Mouse (Mus musculus): ENCODE measurements at regions not wholly inside any gene's neighbourhood (a gene's known extent, or its start where the extent isn't known, plus 50 kb on each side); places are given as distances from the start of the nearest gene placed in this dataset.

DNA sequence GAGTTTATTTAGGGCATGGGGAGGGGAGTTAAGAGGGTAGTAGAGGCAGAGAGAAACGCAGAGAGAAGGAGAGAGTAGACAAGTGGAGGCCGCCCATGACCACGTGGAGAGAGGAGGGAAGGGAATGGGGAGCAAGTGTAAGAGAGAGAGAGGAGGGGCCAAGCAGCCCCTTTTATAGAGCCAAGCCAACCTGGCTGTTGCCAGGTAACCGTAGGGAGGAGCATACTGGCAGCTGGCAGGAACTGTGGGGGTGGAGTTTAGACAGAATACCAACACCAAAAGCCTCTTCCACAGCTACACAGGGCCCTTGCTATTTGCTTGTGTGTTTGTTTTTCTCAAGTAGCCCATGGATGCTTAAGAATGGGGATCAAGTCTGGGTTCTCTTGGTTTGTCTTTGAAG, 205.4 kb downstream of the Cdh26 start:
- no peak for DNase-seq (ENCODE audit: low spot score)
- WGBS, result 45% methylated on average over 4 of the region's 4 CpGs

DNA sequence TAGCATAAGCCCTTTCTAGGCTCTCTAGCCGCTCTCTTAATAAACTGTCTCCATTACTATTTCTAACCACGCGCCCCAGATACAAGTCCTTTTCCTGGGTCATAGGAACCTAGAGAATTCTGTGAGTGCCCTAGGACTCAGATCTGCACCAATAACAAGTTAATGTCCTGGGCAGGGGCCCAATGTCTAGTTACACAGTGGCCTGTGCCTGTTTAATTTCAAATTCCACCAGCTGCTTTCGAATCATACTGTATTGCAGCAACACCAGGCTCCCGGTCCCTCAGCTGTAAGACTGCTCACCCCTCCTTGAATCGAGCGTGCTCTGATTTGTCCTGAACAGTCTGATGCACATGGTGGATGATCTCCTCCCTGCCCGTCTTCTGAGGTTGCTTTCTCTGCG, 206.6 kb downstream of the Cdh26 start:
- no peaks in the 10 kb centered on the region for H3K9me3 ChIP-seq
- peaks cover 16% of the 10 kb centered on the region; the same call in 1 of the 2 replicates for H3K4me1 ChIP-seq
- DNase-seq (ENCODE audit: low spot score), result no peak
- no peaks in the 10 kb centered on the region for H3K27me3 ChIP-seq (ENCODE audit: insufficient read depth, poor library complexity, severe bottlenecking)
- no peak overlapping the region for H3K27ac ChIP-seq
- H3K4me3 ChIP-seq, result no peak overlapping the region
- H3K36me3 ChIP-seq, result no peaks in the 10 kb centered on the region
- 83% methylated on average over 9 of the region's 9 CpGs for WGBS

More for the DNA sequence above, 205.4 kb downstream of the Cdh26 start:
- no peaks in the 10 kb centered on the region for H3K36me3 ChIP-seq
- no peaks in the 10 kb centered on the region for H3K27me3 ChIP-seq (ENCODE audit: insufficient read depth, poor library complexity, severe bottlenecking)
- no peaks in the 10 kb centered on the region for H3K9me3 ChIP-seq
- H3K4me3 ChIP-seq, result no peak overlapping the region
- no peak overlapping the region for H3K27ac ChIP-seq
- H3K4me1 ChIP-seq, result peaks cover 16% of the 10 kb centered on the region; the same call in 1 of the 2 replicates

DNA sequence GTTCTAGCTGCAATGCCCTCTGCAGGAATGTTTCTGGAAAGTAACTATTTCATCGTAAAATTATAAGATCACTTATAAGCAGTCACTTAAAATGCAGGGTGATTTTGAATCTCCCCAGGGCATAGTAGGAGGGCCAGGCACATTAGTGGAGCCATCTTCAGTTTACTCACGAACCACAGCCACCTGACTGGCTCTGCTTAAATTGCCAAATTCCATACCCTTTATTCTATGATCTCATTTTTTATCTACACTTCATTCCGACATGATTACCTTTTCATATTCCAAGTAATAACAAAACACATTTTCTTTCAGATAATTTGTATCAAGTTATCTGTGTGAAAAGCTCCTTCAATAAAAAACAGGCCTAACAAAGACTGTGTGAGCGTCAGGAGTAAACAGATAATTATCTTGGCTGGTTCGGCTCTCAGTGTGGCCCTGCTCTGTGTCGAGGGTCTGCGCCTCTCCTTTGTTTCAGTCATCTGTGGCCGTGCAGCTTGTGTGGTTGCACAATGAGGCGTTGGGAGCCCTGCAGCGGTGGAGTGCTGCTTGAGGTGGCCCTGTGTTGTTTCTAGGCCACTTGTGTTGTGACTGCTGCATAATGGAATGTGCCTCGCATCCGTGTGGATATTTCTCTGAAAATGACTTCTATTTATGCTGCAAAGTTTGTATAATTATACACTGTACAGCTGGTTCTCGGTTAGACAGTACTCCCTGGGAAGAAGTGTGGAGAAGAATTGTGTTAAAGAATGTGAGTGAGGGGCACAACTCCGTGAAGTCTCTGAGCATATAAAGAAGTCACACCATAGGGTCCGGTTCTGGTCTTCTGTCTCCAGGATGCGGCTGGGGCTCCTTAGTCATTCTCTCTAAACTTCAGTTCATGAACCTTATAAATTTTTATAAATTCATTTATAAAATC, 212.1 kb downstream of the Cdh26 start:
- Histone ChIP-seq H3K4me3 (no peak overlapping the region), H3K27me3 (ENCODE audit: insufficient read depth, poor library complexity, severe bottlenecking) (peaks cover 14% of the 10 kb centered on the region; the same call in 1 of the 2 replicates), H3K27ac (no peak overlapping the region), H3K9me3 (no peaks in the 10 kb centered on the region), H3K36me3 (no peaks in the 10 kb centered on the region), H3K4me1 (no peaks in the 10 kb centered on the region)
- DNase-seq (ENCODE audit: low spot score), result no peak
- 69% methylated on average over 16 of the region's 16 CpGs for WGBS

DNA sequence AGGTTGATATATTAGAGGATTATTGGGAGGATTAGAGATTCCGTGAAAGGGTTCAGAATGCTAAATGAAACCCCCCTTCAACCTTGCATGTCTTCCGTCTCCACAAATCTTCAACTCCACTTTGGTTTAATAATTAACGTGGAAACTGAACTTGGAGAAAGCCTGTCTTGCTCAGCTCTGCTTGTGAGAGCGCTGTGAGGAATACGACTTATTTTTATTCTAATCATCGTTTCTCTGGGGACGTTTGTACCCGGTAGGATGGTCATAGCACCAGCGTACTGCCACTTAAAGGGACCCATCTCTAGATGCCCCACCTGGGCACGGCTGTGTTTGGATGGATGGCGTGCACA, 212.7 kb downstream of the Cdh26 start:
- DNase-seq (ENCODE audit: low spot score), result no peak
- no peaks in the 10 kb centered on the region for H3K9me3 ChIP-seq
- whole genome bisulfite sequencing, result 80% methylated on average over 11 of the region's 11 CpGs
- H3K27me3 ChIP-seq (ENCODE audit: insufficient read depth, poor library complexity, severe bottlenecking), result peaks cover 14% of the 10 kb centered on the region; the same call in 1 of the 2 replicates
- no peak overlapping the region for H3K4me3 ChIP-seq
- no peak overlapping the region for H3K27ac ChIP-seq
- no peaks in the 10 kb centered on the region for H3K4me1 ChIP-seq
- H3K36me3 ChIP-seq, result no peaks in the 10 kb centered on the region

DNA sequence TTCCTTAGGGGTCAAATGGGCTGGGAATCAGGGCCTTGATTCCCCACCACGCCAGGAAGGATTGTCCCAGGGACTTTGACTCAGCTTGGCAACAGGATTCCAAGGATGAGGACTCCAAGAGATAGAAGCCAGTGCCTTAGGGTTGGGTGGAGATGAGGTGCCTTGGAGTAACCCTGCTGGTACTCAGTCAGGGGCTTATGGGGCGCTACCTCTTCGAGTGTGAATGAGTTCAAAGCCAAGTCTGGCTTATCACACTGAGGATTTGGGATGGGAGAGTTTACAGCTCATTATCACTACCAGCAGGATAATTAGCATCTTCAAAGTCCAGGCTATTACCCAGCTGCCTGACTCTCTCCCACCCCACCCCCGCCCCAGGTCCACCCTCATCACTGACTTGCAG, 213.5 kb downstream of the Cdh26 start:
- 27% methylated on average over 4 of the region's 4 CpGs for WGBS
- no peak for DNase-seq (ENCODE audit: low spot score)

DNA sequence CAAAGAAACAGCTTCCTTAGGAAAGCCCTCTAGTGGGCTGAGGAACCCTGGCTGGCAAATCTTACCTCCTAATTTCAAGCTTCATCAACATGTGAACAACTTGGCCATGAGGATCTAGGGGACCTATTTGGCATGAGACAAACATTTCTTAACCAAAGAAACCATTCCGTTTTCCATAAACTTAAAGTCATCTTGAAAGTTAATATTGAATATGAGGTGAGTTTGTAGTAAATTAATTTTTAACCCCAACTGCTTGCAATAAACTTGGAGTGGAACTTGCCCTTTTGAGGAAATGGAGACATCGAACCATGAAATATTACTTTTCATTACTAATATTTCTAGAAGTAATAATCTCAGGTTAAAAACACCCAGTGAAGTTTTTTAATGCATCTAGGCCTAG, 229.7 kb downstream of the Cdh26 start:
- Histone ChIP-seq H3K9me3 (no peaks in the 10 kb centered on the region), H3K4me1 (no peaks in the 10 kb centered on the region), H3K4me3 (no peak overlapping the region), H3K27me3 (ENCODE audit: insufficient read depth, poor library complexity, severe bottlenecking) (peaks cover 10% of the 10 kb centered on the region; the same call in 1 of the 2 replicates), H3K27ac (no peak overlapping the region), H3K36me3 (no peaks in the 10 kb centered on the region)
- no peak for DNase-seq (ENCODE audit: low spot score)
- WGBS, result 84% methylated on average over 2 of the region's 2 CpGs

More for the DNA sequence above, 213.5 kb downstream of the Cdh26 start:
- Histone ChIP-seq H3K27me3 (ENCODE audit: insufficient read depth, poor library complexity, severe bottlenecking) (peaks cover 14% of the 10 kb centered on the region; the same call in 1 of the 2 replicates), H3K4me3 (no peak overlapping the region), H3K9me3 (no peaks in the 10 kb centered on the region), H3K36me3 (no peaks in the 10 kb centered on the region), H3K4me1 (no peaks in the 10 kb centered on the region), H3K27ac (no peak overlapping the region)

DNA sequence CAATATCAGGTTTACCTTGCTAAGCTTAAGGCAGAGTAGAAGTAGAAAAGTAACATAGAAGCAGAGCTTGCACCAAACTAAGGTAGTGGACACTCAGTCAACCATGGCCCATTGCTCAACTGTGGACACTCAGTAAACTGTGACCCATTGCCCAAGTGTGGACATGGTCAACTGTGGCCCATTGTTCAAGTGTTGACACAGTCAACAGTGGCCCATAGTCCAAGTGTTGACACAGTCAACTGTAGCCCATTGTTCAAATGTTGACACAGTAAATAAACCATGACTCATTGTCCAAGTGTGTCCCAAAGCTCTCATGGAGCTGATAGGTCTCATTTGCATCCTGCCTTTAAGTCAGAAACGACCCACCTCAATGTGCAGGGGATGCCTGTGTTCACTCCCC, 232.1 kb downstream of the Cdh26 start:
- Histone ChIP-seq H3K27ac (no peak overlapping the region), H3K4me3 (no peak overlapping the region), H3K9me3 (no peaks in the 10 kb centered on the region), H3K27me3 (ENCODE audit: insufficient read depth, poor library complexity, severe bottlenecking) (peaks cover 18% of the 10 kb centered on the region), H3K36me3 (no peaks in the 10 kb centered on the region), H3K4me1 (no peaks in the 10 kb centered on the region)
- WGBS, result 52% methylated on average over 1 of the region's 1 CpGs
- DNase-seq (ENCODE audit: low spot score), result no peak

DNA sequence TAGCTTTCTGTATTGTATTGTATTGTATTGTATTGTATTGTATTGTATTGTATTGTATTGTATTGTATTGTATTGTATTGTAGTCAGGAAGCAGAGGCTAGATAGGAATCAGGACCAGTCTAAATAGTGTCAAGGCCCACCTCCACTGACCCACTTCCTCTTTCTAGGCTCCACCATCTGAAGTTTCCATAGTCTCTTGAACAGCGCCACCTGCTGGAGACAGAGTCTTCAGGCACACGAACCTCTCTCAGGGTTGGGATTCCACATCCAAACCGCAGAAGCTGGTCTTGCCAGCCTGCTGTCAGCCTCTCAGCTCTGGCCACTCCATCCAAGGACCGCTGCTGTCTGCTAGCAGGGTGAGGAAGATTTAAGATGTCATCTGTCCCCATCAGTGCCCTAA, 234.6 kb downstream of the Cdh26 start:
- H3K27ac ChIP-seq, result no peak overlapping the region
- WGBS, result 13% methylated on average over 4 of the region's 4 CpGs
- no peaks in the 10 kb centered on the region for H3K9me3 ChIP-seq
- no peak for DNase-seq (ENCODE audit: low spot score)
- H3K36me3 ChIP-seq, result no peaks in the 10 kb centered on the region
- peaks cover 22% of the 10 kb centered on the region for H3K27me3 ChIP-seq (ENCODE audit: insufficient read depth, poor library complexity, severe bottlenecking)
- no peak overlapping the region for H3K4me3 ChIP-seq
- H3K4me1 ChIP-seq, result no peaks in the 10 kb centered on the region

DNA sequence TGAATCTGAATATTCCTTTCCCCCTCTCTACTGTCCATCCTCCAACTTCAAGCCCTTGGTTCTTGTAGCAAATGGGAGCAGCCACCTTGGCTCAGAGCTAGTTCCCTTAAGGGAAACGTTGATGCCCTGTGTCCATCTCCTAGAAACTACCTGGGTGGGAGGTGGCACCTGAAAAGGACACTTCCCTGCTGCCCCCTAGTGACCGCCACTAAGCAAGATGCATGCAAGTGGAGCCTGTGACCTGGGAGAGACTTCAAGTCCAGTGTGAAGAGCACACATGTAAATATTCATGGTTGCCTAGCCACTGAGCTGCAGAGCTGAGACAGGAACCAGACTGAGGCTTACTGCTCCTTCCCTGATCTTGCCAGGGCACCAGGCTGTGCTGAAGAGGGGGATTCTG, 238.1 kb downstream of the Cdh26 start:
- WGBS, result 18% methylated on average over 2 of the region's 2 CpGs
- Histone ChIP-seq H3K27me3 (ENCODE audit: insufficient read depth, poor library complexity, severe bottlenecking) (peaks cover 26% of the 10 kb centered on the region), H3K9me3 (no peaks in the 10 kb centered on the region), H3K27ac (no peak overlapping the region), H3K4me3 (no peak overlapping the region), H3K4me1 (no peaks in the 10 kb centered on the region), H3K36me3 (no peaks in the 10 kb centered on the region)
- DNase-seq (ENCODE audit: low spot score), result no peak

DNA sequence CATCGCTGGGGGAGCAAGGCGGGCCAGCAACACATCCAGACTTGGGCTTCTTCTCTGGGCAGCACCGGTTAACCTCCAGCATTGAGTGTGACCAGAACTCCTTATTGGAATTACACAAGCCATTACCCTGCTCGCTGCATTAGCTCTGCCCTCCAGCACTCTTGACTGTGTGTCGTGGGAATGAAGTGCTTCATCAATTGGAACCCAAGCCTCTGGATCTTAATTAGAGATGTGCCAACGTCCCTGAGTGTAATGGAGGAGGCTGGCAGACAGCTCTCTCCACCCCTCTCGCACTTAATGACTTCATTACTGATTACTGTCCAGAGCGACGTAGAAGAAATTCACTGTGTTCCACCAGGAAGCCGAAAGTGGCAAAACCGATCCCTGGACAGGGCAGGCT, 240.6 kb downstream of the Cdh26 start:
- no peaks in the 10 kb centered on the region for H3K9me3 ChIP-seq
- no peaks in the 10 kb centered on the region for H3K4me1 ChIP-seq
- H3K27ac ChIP-seq, result no peak overlapping the region
- H3K4me3 ChIP-seq, result no peak overlapping the region
- WGBS, result 84% methylated on average over 11 of the region's 11 CpGs
- H3K27me3 ChIP-seq (ENCODE audit: insufficient read depth, poor library complexity, severe bottlenecking), result peaks cover 20% of the 10 kb centered on the region
- no peak for DNase-seq (ENCODE audit: low spot score)
- no peaks in the 10 kb centered on the region for H3K36me3 ChIP-seq

DNA sequence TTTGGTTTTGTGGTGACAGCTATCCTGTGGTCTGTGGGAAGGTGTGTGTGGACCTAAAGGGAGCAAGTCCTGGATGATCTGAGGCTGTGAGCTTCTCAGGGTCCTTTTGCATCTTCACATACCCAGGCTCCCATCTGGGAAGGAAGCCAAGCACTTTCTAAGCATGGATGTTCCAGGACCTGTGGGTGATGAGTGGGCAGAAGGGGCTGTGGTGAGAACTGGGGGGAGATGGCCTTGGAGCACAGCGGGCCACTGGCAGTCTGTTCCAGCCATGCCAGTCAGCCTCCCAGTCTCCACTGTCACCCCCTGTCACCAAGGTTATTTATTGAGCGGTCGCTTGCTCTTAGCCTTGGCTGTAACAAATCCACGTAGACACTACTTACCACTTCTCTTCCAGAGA, 243.3 kb downstream of the Cdh26 start:
- WGBS, result 80% methylated on average over 4 of the region's 4 CpGs
- H3K27ac ChIP-seq, result no peak overlapping the region
- no peaks in the 10 kb centered on the region for H3K36me3 ChIP-seq
- H3K4me3 ChIP-seq, result no peak overlapping the region
- H3K27me3 ChIP-seq (ENCODE audit: insufficient read depth, poor library complexity, severe bottlenecking), result 0 out of 2 replicates have a peak, but pooled peaks cover 4% of the 10 kb centered on the region
- DNase-seq (ENCODE audit: low spot score), result no peak
- no peaks in the 10 kb centered on the region for H3K9me3 ChIP-seq
- no peaks in the 10 kb centered on the region for H3K4me1 ChIP-seq

DNA sequence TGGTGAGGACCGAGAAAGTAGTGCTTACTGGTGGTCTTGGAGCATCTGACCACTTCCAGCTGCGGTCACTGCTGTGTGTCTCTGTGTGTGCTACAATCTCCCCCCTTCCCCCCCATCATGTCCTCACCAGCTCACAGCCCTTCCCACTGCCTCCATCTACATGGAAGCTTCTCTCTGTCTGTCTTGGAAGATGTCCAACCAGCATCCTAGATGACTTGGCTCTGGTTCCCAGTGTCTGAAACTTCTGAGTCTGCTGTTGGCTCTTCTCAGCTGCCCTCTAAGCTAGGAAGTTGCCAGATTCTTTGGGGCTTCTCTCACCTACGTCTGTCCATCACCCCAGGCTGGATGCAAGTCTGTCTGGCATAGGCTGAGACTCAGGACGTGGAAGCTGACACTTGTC, 244.3 kb downstream of the Cdh26 start:
- Histone ChIP-seq H3K9me3 (no peaks in the 10 kb centered on the region), H3K4me3 (no peak overlapping the region), H3K4me1 (no peaks in the 10 kb centered on the region), H3K27me3 (ENCODE audit: insufficient read depth, poor library complexity, severe bottlenecking) (0 out of 2 replicates have a peak, but pooled peaks cover 9% of the 10 kb centered on the region), H3K36me3 (no peaks in the 10 kb centered on the region), H3K27ac (no peak overlapping the region)
- no peak for DNase-seq (ENCODE audit: low spot score)
- WGBS, result 78% methylated on average over 4 of the region's 4 CpGs

DNA sequence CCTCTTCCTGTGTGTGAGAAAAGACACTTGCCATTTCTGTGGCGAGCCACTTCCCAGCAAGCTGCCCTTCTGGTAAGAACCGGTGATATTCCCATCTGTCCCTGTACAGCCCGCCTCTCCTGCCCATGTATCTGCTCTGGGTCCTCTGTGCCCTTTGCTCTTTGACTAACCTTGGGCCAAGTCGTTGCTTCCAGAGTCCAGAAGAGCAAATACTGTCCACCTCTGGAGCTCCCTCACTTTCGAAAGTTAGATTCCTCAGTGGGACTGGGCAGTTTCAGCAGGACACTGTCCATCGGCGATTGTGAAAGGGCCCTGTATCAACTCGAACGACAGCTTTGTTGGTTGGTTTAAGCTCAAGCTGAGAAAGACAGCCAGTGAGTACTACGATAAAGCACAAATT, 246.6 kb downstream of the Cdh26 start:
- DNase-seq (ENCODE audit: low spot score), result no peak
- H3K36me3 ChIP-seq, result no peaks in the 10 kb centered on the region
- no peaks in the 10 kb centered on the region for H3K9me3 ChIP-seq
- 68% methylated on average over 10 of the region's 10 CpGs for whole genome bisulfite sequencing
- H3K27me3 ChIP-seq (ENCODE audit: insufficient read depth, poor library complexity, severe bottlenecking), result 0 out of 2 replicates have a peak, but pooled peaks cover 9% of the 10 kb centered on the region
- H3K4me1 ChIP-seq, result peaks cover 11% of the 10 kb centered on the region; the same call in 1 of the 2 replicates
- no peak overlapping the region for H3K4me3 ChIP-seq
- H3K27ac ChIP-seq, result no peak overlapping the region
